Mouse (Mus musculus): ENCODE results near the gene Dcst2.

DNA sequence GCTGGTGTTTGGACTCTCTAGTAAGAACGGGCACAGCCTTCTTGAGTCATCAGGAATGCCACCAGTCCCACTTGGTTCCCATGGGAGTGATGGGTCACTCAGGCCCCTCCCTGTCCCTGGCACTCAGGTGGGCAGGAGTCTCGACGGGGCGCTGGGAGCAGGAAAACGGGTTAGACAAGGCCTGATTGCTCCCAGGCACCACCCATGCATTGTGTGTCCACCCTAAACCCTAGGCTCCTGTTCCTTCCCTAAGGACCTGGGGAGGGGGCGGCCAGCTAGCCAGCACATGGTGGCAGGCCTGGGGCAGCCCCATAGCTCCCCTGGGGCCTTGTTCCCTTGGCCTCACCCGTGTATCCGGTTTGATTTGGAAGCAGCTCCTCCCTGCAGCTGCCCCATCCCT, 43.5 kb upstream of the Dcst2 start:
- TF ChIP-seq GATA1 (IDR thresholded peaks at IDR 0.05; ENCODE audit: borderline replicate concordance, low read length) (no peak), FLI1 (IDR thresholded peaks at IDR 0.05; ENCODE audit: low read length) (no peak)

Measured in megakaryocyte, embryonic 14.5 days (primary cell).